Mouse (Mus musculus): ENCODE data around the gene Col6a6. TPM values are rescaled to one million over a fixed set of nuclear protein-coding genes. Genes with fewer than 3 reads are reported as not detected.

Col6a6 gene
- polyA plus RNA-seq, 1 experiment, result not detected

DNA sequence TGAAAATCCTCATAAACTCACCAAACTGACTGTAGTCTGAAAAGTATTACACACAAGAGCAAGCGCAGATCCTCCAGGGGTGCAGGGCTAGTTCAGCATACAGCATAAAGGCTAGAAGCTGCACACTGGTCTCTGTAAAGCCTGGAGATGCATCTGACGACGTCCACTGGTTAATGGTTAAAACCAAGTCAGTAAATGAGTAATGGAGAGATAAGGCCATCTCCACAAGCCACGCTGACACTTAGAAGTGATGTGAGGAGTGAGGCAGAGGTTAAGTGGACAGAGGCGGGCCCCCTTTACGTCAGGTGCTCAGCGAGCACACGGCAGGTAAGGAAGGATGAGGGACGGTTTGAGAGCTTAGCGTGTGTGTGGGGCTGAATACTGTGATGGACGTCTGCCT lies 152.0 kb downstream of the Col6a6 start:
- Histone ChIP-seq H3ac (ENCODE audit: control insufficient read depth, insufficient read length, low read depth) (no peak overlapping the region), H3K4me3 (ENCODE audit: insufficient read depth, poor library complexity, severe bottlenecking) (no peak overlapping the region), H3K79me3 (ENCODE audit: low read depth) (no peaks in the 10 kb centered on the region), H3K27me3 (ENCODE audit: control insufficient read depth, insufficient read depth, insufficient read length) (no peaks in the 10 kb centered on the region), H3K79me2 (ENCODE audit: control insufficient read depth, insufficient read depth) (no peaks in the 10 kb centered on the region), H3K36me3 (ENCODE audit: control insufficient read depth, insufficient read depth) (no peaks in the 10 kb centered on the region)
- no peak for TF ChIP-seq MAX (IDR thresholded peaks at IDR 0.05)
- TF ChIP-seq MYOG (IDR thresholded peaks at IDR 0.05; ENCODE audit: control insufficient read depth, extremely low read depth, insufficient read length), result no peak
- TF ChIP-seq FOSL1 (IDR thresholded peaks at IDR 0.05; ENCODE audit: insufficient read depth, low read length, poor library complexity, severe bottlenecking), result no peak
- no peak for TF ChIP-seq CEBPB (IDR thresholded peaks at IDR 0.05; ENCODE audit: low read depth)
- TF ChIP-seq USF1 (IDR thresholded peaks at IDR 0.05; ENCODE audit: low read depth), result no peak
- no peak for TF ChIP-seq CTCF (IDR thresholded peaks at IDR 0.05; ENCODE audit: control insufficient read depth, insufficient read depth, insufficient read length)
- TF ChIP-seq MYOD1 (IDR thresholded peaks at IDR 0.05; ENCODE audit: control insufficient read depth, insufficient read length, low read depth), result no peak

DNA sequence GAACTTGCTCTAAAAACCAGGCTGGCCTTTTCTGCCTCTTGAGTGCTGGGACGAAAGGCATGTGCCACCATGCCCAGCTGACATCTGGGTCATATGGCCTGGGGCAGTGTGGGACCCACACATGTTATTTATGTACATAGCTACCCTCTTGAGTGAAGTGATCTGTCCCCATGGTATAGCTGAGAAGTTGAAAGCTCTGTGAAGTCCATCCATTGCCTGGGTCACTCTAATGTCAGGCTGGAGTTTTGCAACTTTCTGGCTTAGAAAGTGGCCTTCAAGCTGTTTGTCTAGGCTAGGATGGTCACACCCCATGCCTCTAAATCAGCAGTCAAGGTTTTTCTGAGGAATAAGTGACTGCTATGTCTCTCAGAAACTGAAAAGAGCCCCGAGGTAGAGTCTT lies 155.9 kb downstream of the Col6a6 start:
- Histone ChIP-seq H3K27me3 (ENCODE audit: control insufficient read depth, insufficient read depth, insufficient read length) (no peaks in the 10 kb centered on the region), H3K79me3 (ENCODE audit: low read depth) (no peaks in the 10 kb centered on the region), H3K36me3 (ENCODE audit: control insufficient read depth, insufficient read depth) (peaks cover 5% of the 10 kb centered on the region), H3K4me3 (ENCODE audit: insufficient read depth, poor library complexity, severe bottlenecking) (no peak overlapping the region), H3K79me2 (ENCODE audit: control insufficient read depth, insufficient read depth) (no peaks in the 10 kb centered on the region), H3ac (ENCODE audit: control insufficient read depth, insufficient read length, low read depth) (no peak overlapping the region)
- TF ChIP-seq CEBPB (IDR thresholded peaks at IDR 0.05; ENCODE audit: low read depth) (no peak), CTCF (IDR thresholded peaks at IDR 0.05; ENCODE audit: control insufficient read depth, insufficient read depth, insufficient read length) (no peak), USF1 (IDR thresholded peaks at IDR 0.05; ENCODE audit: low read depth) (no peak), MYOG (IDR thresholded peaks at IDR 0.05; ENCODE audit: control insufficient read depth, extremely low read depth, insufficient read length) (no peak), FOSL1 (IDR thresholded peaks at IDR 0.05; ENCODE audit: insufficient read depth, low read length, poor library complexity, severe bottlenecking) (no peak), MAX (IDR thresholded peaks at IDR 0.05) (no peak), MYOD1 (IDR thresholded peaks at IDR 0.05; ENCODE audit: control insufficient read depth, insufficient read length, low read depth) (no peak)

DNA sequence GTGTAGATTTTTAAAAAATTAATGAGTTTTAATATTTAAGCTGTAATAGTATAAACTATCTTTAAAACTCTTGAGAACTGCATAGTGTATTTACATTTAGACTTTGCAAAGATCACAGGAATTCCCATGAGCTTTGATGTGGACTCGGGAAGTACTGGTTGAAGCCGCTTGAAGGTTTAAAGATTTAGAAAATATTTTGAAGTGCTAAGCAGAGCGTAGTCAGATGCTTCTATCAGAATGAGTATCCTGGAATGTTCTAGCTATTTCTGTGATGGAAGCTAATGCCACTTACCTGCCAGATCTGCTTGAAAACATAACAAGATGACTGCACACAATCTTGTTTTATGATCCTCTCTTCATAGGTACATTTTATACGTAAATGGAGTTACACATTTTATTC lies 157.0 kb downstream of the Col6a6 start:
- Histone ChIP-seq H3ac (ENCODE audit: control insufficient read depth, insufficient read length, low read depth) (no peak overlapping the region), H3K4me3 (ENCODE audit: insufficient read depth, poor library complexity, severe bottlenecking) (no peak overlapping the region), H3K36me3 (ENCODE audit: control insufficient read depth, insufficient read depth) (peaks cover 5% of the 10 kb centered on the region), H3K27me3 (ENCODE audit: control insufficient read depth, insufficient read depth, insufficient read length) (no peaks in the 10 kb centered on the region), H3K79me2 (ENCODE audit: control insufficient read depth, insufficient read depth) (no peaks in the 10 kb centered on the region), H3K79me3 (ENCODE audit: low read depth) (no peaks in the 10 kb centered on the region)
- TF ChIP-seq CTCF (IDR thresholded peaks at IDR 0.05; ENCODE audit: control insufficient read depth, insufficient read depth, insufficient read length) (no peak), USF1 (IDR thresholded peaks at IDR 0.05; ENCODE audit: low read depth) (no peak), MYOD1 (IDR thresholded peaks at IDR 0.05; ENCODE audit: control insufficient read depth, insufficient read length, low read depth) (no peak), CEBPB (IDR thresholded peaks at IDR 0.05; ENCODE audit: low read depth) (no peak), FOSL1 (IDR thresholded peaks at IDR 0.05; ENCODE audit: insufficient read depth, low read length, poor library complexity, severe bottlenecking) (no peak), MAX (IDR thresholded peaks at IDR 0.05) (no peak), MYOG (IDR thresholded peaks at IDR 0.05; ENCODE audit: control insufficient read depth, extremely low read depth, insufficient read length) (no peak)

GRCm38 (mm10) chr9:105665269-105665668 lies 162.7 kb downstream of the Col6a6 start:
- TF ChIP-seq USF1 (IDR thresholded peaks at IDR 0.05; ENCODE audit: low read depth), result no peak
- TF ChIP-seq CEBPB (IDR thresholded peaks at IDR 0.05; ENCODE audit: low read depth), result no peak
- TF ChIP-seq MYOD1 (IDR thresholded peaks at IDR 0.05; ENCODE audit: control insufficient read depth, insufficient read length, low read depth), result no peak
- no peak for TF ChIP-seq MYOG (IDR thresholded peaks at IDR 0.05; ENCODE audit: control insufficient read depth, extremely low read depth, insufficient read length)
- TF ChIP-seq FOSL1 (IDR thresholded peaks at IDR 0.05; ENCODE audit: insufficient read depth, low read length, poor library complexity, severe bottlenecking), result no peak
- no peak for TF ChIP-seq MAX (IDR thresholded peaks at IDR 0.05)
- TF ChIP-seq CTCF (IDR thresholded peaks at IDR 0.05; ENCODE audit: control insufficient read depth, insufficient read depth, insufficient read length), result no peak
- H3K4me3 ChIP-seq (ENCODE audit: insufficient read depth, poor library complexity, severe bottlenecking), result no peak overlapping the region
- H3K36me3 ChIP-seq (ENCODE audit: control insufficient read depth, insufficient read depth), result peaks cover 5% of the 10 kb centered on the region
- H3K27me3 ChIP-seq (ENCODE audit: control insufficient read depth, insufficient read depth, insufficient read length), result no peaks in the 10 kb centered on the region
- H3K79me3 ChIP-seq (ENCODE audit: low read depth), result no peaks in the 10 kb centered on the region
- no peak overlapping the region for H3ac ChIP-seq (ENCODE audit: control insufficient read depth, insufficient read length, low read depth)
- H3K79me2 ChIP-seq (ENCODE audit: control insufficient read depth, insufficient read depth), result no peaks in the 10 kb centered on the region

- H3K79me2 ChIP-seq (ENCODE audit: control insufficient read depth, insufficient read depth), result no peaks in the 10 kb centered on the region
- no peaks in the 10 kb centered on the region for H3K36me3 ChIP-seq (ENCODE audit: control insufficient read depth, insufficient read depth)
- H3ac ChIP-seq (ENCODE audit: control insufficient read depth, insufficient read length, low read depth), result no peak overlapping the region
- no peak overlapping the region for H3K4me3 ChIP-seq (ENCODE audit: insufficient read depth, poor library complexity, severe bottlenecking)
- H3K27me3 ChIP-seq (ENCODE audit: control insufficient read depth, insufficient read depth, insufficient read length), result no peaks in the 10 kb centered on the region
- H3K79me3 ChIP-seq (ENCODE audit: low read depth), result no peaks in the 10 kb centered on the region
- TF ChIP-seq CEBPB (IDR thresholded peaks at IDR 0.05; ENCODE audit: low read depth) (no peak), USF1 (IDR thresholded peaks at IDR 0.05; ENCODE audit: low read depth) (no peak), MYOG (IDR thresholded peaks at IDR 0.05; ENCODE audit: control insufficient read depth, extremely low read depth, insufficient read length) (no peak), MYOD1 (IDR thresholded peaks at IDR 0.05; ENCODE audit: control insufficient read depth, insufficient read length, low read depth) (no peak), MAX (IDR thresholded peaks at IDR 0.05) (no peak)
These were observed 168.1 kb downstream of the Col6a6 start for GRCm38 (mm10) chr9:105659877-105660276.

DNA sequence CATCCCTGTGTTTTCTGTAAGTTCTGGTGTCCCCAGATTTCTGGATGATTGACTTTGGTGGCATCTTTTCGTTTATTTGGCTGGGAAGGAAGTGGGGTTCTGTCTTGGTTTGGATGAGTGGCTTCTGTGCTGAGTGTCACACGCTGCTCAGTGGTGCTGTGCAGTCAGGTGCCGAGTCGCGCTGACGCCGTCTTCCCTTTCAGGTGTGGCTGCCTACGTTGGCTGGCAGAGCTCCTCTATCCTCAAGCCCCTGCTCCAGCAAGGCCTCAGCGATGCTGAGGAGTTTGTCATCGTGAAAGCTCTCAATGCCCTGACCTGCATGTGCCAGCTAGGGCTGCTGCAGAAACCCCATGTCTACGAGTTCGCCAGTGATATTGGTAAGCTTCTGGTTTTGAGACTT lies 169.7 kb downstream of the Col6a6 start:
- no peaks in the 10 kb centered on the region for H3K36me3 ChIP-seq (ENCODE audit: control insufficient read depth, insufficient read depth)

More for the DNA sequence above, 169.7 kb downstream of the Col6a6 start:
- TF ChIP-seq USF1 (IDR thresholded peaks at IDR 0.05; ENCODE audit: low read depth), result no peak
- no peak for TF ChIP-seq CEBPB (IDR thresholded peaks at IDR 0.05; ENCODE audit: low read depth)
- no peak for TF ChIP-seq MAX (IDR thresholded peaks at IDR 0.05)
- no peak for TF ChIP-seq MYOD1 (IDR thresholded peaks at IDR 0.05; ENCODE audit: control insufficient read depth, insufficient read length, low read depth)
- no peak for TF ChIP-seq CTCF (IDR thresholded peaks at IDR 0.05; ENCODE audit: control insufficient read depth, insufficient read depth, insufficient read length)
- TF ChIP-seq FOSL1 (IDR thresholded peaks at IDR 0.05; ENCODE audit: insufficient read depth, low read length, poor library complexity, severe bottlenecking), result no peak
- no peak for TF ChIP-seq MYOG (IDR thresholded peaks at IDR 0.05; ENCODE audit: control insufficient read depth, extremely low read depth, insufficient read length)
- Histone ChIP-seq H3K27me3 (ENCODE audit: control insufficient read depth, insufficient read depth, insufficient read length) (no peaks in the 10 kb centered on the region), H3ac (ENCODE audit: control insufficient read depth, insufficient read length, low read depth) (no peak overlapping the region), H3K79me2 (ENCODE audit: control insufficient read depth, insufficient read depth) (no peaks in the 10 kb centered on the region), H3K79me3 (ENCODE audit: low read depth) (no peaks in the 10 kb centered on the region), H3K4me3 (ENCODE audit: insufficient read depth, poor library complexity, severe bottlenecking) (no peak overlapping the region)

Measured in C2C12 (cell line).